Mouse (Mus musculus) intestine, postnatal 0 days (tissue): ENCODE measurements around the gene Prkar1a. TPM values are rescaled to one million over a fixed set of nuclear protein-coding genes. Genes with fewer than 3 reads are reported as not detected.
"Not testable (repeated sequence)": the region's sequence is repeated elsewhere in the genome, so short reads cannot be mapped to it uniquely, and the experiment has no call there.

Source experiments
- ATAC-seq: fragments of 200-750 bp; cut with Nextera tagmentation; 2 replicates; pipeline ENCODE4 v1.8.0; 2017; ENCODE audit warnings: mild to moderate bottlenecking, moderate TSS enrichment, moderate library complexity
- H3K27ac ChIP-seq: fragments of 300-500 bp; sonication (generic); 2 replicates; pipeline ENCODE4 v1.5.1; 2014; ENCODE audit warnings: mild to moderate bottlenecking, low read depth, low read length, moderate library complexity
- H3K27me3 ChIP-seq: fragments of 300-500 bp; sonication (generic); replicated peaks from 2 replicates; pipeline ENCODE4 v1.6.1; 2014; ENCODE audit warnings: low read length, mixed read lengths; ENCODE audit not compliant: control insufficient read depth, insufficient read depth
- H3K36me3 ChIP-seq: fragments of 300-500 bp; sonication (generic); 2 replicates; pipeline ENCODE4 v1.6.1; 2014; ENCODE audit warnings: mild to moderate bottlenecking, moderate library complexity; ENCODE audit not compliant: control insufficient read depth, insufficient read depth
- H3K4me1 ChIP-seq: fragments of 300-500 bp; sonication (generic); replicated peaks from 2 replicates; pipeline ENCODE4 v1.6.1; 2014; ENCODE audit warnings: antibody characterized with exemption, low read length, mixed read lengths; ENCODE audit not compliant: control insufficient read depth, insufficient read depth
- H3K4me2 ChIP-seq: fragments of 300-500 bp; sonication (generic); replicated peaks from 2 replicates; pipeline ENCODE4 v1.6.1; 2014; ENCODE audit warnings: low read depth, mild to moderate bottlenecking, moderate library complexity
- H3K4me3 ChIP-seq: fragments of 300-500 bp; sonication (generic); 2 replicates; pipeline ENCODE4 v1.5.1; 2014; ENCODE audit warnings: low read depth, low read length
- H3K9ac ChIP-seq: fragments of 300-500 bp; sonication (generic); 2 replicates; pipeline ENCODE4 v1.6.1; 2014; ENCODE audit warnings: mild to moderate bottlenecking, low read depth, low read length
- H3K9me3 ChIP-seq: fragments of 300-500 bp; sonication (generic); 2 replicates; pipeline ENCODE4 v1.6.1; 2016; ENCODE audit warnings: mixed run types; ENCODE audit not compliant: control insufficient read depth
- CTCF ChIP-seq: sonication (generic); IDR thresholded peaks from 2 replicates; pipeline ENCODE4 v1.5.1; 2016; ENCODE audit warnings: low read depth, mild to moderate bottlenecking, control low read depth, antibody characterized with exemption, moderate library complexity
- WGBS: fragments of 180-500 bp; shearing (Covaris S2); extraction: QIAGEN DNeasy Blood & Tissue Kit; methylation state at CpG from one replicate; pipeline ENCODE4 v1.1.7; 2014; 5-methylcytosine and 5-hydroxymethylcytosine counted together
- polyA plus RNA-seq: library from polyadenylated mRNA; unstranded; fragments of >200 nt; fragmentation: Nextera tagmentation; extraction: Ambion mirVana; gene quantifications from 2 replicates; pipeline ENCODE4 v1.2.1, GENCODE M21; 2015

The Prkar1a gene
- polyA plus RNA-seq, 1 experiment from 2014 or later: 180 TPM

DNA sequence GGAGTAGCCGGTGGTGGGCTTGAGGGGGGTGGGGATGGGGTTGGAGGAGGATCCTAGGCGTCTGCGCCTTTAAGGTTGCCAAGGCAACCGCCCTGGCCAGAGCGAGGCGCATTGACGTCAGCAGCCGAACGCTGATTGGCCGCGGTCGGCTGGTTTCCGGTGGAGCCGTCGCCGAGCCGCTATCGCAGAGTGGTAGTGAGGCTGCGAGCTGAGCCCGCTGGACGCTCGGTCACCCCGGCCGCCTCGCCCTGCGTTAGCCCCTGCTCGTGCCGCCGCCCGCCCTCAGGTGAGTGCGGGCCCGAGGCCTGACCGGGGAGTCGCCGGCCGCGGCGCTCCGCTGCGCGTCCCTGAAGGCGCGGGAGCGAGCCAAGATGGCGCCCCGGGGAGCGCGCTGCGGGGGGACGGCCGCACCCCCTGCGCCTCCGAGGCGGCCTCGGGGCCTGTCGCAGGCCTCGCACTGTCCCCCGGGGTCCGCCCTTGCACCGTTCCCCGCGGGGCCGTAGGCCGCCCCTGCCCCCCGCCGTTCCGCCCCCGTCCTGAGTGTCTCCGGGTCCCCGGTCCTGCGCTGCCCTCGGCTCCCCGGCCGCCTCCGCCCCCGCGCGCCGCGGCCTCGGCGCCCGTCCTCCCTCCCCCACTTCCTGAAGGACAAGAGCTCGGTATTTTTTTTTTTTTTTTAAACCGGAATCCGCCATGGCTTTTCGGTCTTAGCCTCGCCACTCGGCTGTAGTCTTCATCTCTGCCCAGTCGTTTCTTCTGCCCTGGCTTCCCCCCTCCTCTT lies 1.8 kb downstream of the Prkar1a start:
- Histone ChIP-seq H3K4me1 (0 out of 2 replicates have a peak, but pooled peaks cover 5% of the 10 kb centered on the region), H3K36me3 (peaks cover 12% of the 10 kb centered on the region; the same call in 1 of the 2 replicates), H3K9me3 (no peaks in the 10 kb centered on the region), H3K9ac (peak overlapping the region; percentile 96), H3K27ac (peak overlapping the region; percentile 98), H3K27me3 (no peaks in the 10 kb centered on the region), H3K4me2 (peak overlapping the region; percentile 95), H3K4me3 (peak overlapping the region; percentile 95)
- ATAC-seq: peak; percentile 93
- under 1% methylated on average over 74 of the region's 90 CpGs for WGBS
- no peak for TF ChIP-seq CTCF

GRCm38 (mm10) chr11:109651566-109652024 lies 2.4 kb downstream of the Prkar1a start:
- TF ChIP-seq CTCF: no peak
- peaks cover 13% of the 10 kb centered on the region; the same call in 1 of the 2 replicates for H3K36me3 ChIP-seq
- WGBS: under 1% methylated on average over 21 of the region's 21 CpGs
- H3K9ac ChIP-seq: peak overlapping the region; percentile 96
- H3K27me3 ChIP-seq: no peaks in the 10 kb centered on the region
- peak overlapping the region; percentile 95 for H3K4me2 ChIP-seq
- peak overlapping the region; percentile 98 for H3K27ac ChIP-seq
- H3K9me3 ChIP-seq: no peaks in the 10 kb centered on the region
- peak; percentile 15; the same call in 1 of the 2 replicates for ATAC-seq
- 0 out of 2 replicates have a peak, but pooled peaks cover 5% of the 10 kb centered on the region for H3K4me1 ChIP-seq
- H3K4me3 ChIP-seq: peak overlapping the region; percentile 95

- Histone ChIP-seq H3K9me3 (no peaks in the 10 kb centered on the region), H3K4me1 (0 out of 2 replicates have a peak, but pooled peaks cover 5% of the 10 kb centered on the region), H3K4me2 (peak overlapping the region; percentile 95), H3K27me3 (no peaks in the 10 kb centered on the region), H3K27ac (no peak overlapping the region), H3K36me3 (peaks cover 16% of the 10 kb centered on the region; the same call in 1 of the 2 replicates), H3K4me3 (peak overlapping the region; percentile 95), H3K9ac (peak overlapping the region; percentile 96; the same call in 1 of the 2 replicates)
- TF ChIP-seq CTCF: no peak
- 28% methylated on average over 6 of the region's 6 CpGs for WGBS
- ATAC-seq: no peak
Observed at GRCm38 (mm10) chr11:109652505-109652904, 3.3 kb downstream of the Prkar1a start.

DNA sequence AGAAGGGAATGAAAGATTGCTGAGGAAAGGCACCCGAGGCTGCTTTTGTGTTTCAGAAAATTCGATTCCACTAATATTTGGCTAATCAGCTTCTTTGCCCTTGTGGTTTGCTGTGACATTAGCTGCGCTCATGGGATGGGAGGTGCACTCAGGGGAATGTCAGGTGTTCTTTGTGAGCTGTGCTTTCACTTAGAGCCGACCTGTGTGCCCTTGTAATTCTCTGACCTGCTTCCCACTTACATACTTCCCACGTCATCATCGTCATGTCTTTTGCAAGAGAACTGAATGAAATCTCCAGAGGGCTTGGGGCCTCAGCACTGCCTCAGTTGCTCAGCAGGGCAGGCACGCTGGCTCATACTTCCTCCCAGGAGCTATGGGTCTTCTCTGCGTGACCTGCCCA lies 4.0 kb downstream of the Prkar1a start:
- TF ChIP-seq CTCF: no peak
- Histone ChIP-seq H3K27ac (no peak overlapping the region), H3K4me3 (no peak overlapping the region), H3K4me1 (0 out of 2 replicates have a peak, but pooled peaks cover 5% of the 10 kb centered on the region), H3K36me3 (peaks cover 16% of the 10 kb centered on the region; the same call in 1 of the 2 replicates), H3K4me2 (peak overlapping the region; percentile 95; the same call in 1 of the 2 replicates), H3K9me3 (no peaks in the 10 kb centered on the region), H3K9ac (no peak overlapping the region), H3K27me3 (no peaks in the 10 kb centered on the region)
- ATAC-seq: no peak
- 46% methylated on average over 8 of the region's 8 CpGs for WGBS

GRCm38 (mm10) chr11:109654581-109654980 lies 5.4 kb downstream of the Prkar1a start:
- no peak overlapping the region for H3K4me2 ChIP-seq
- no peaks in the 10 kb centered on the region for H3K9me3 ChIP-seq
- ATAC-seq: no peak
- H3K4me1 ChIP-seq: 0 out of 2 replicates have a peak, but pooled peaks cover 5% of the 10 kb centered on the region
- no peak overlapping the region for H3K4me3 ChIP-seq
- WGBS: 85% methylated on average over 6 of the region's 6 CpGs
- no peak for TF ChIP-seq CTCF
- H3K27me3 ChIP-seq: no peaks in the 10 kb centered on the region
- H3K27ac ChIP-seq: no peak overlapping the region
- H3K9ac ChIP-seq: no peak overlapping the region
- peaks cover 16% of the 10 kb centered on the region; the same call in 1 of the 2 replicates for H3K36me3 ChIP-seq

DNA sequence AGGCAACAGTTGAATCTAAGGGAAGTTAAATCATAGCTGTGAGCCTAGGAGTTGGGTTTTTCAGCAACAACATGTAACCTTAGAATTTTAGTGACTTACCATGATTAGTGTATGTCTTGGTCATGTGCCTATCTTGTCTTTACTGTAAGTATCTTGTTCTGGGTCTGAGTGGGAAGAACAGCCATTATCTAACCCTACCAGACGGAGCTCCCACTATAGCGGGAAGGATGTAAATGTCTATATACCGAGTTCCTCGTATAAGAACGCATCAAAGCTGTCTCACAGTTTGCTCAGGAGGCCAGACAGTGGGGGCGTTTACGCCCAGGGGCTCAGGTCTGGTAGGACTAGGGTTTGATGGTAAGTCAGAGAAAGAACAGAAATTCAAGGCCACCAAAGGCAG lies 7.0 kb downstream of the Prkar1a start:
- WGBS: 78% methylated on average over 7 of the region's 7 CpGs
- ATAC-seq: no peak
- Histone ChIP-seq H3K36me3 (peaks cover 33% of the 10 kb centered on the region), H3K9me3 (no peaks in the 10 kb centered on the region), H3K27me3 (no peaks in the 10 kb centered on the region), H3K4me2 (no peak overlapping the region), H3K9ac (no peak overlapping the region), H3K27ac (no peak overlapping the region), H3K4me3 (no peak overlapping the region), H3K4me1 (0 out of 2 replicates have a peak, but pooled peaks cover 5% of the 10 kb centered on the region)
- no peak for TF ChIP-seq CTCF

DNA sequence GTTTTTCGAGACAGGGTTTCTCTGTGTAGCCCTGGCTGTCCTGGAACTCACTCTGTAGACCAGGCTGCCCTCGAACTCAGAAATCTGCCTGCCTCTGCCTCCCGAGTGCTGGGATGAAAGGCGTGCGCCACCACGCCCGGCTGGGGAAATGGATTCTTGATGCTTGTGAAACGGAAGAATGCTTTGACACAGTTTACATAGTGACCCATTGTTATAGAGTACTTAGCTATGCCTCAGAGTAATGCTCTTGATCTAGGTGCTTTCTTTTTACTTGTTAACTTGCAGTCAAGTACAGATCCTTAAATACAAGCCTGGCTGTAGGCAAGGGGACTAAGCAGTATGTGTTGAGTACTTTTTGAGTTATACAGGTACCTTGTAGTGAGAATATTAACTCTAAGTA lies 11.3 kb downstream of the Prkar1a start:
- not testable (repeated sequence) for ATAC-seq, H3K9me3 ChIP-seq, H3K4me1 ChIP-seq, H3K9ac ChIP-seq, H3K27ac ChIP-seq, H3K4me3 ChIP-seq, H3K27me3 ChIP-seq, H3K4me2 ChIP-seq
- 83% methylated on average over 8 of the region's 8 CpGs for WGBS
- peaks cover 52% of the 10 kb centered on the region for H3K36me3 ChIP-seq
